Mouse (Mus musculus): ENCODE results near the gene BC005561. TPM values are rescaled to one million over a fixed set of nuclear protein-coding genes. Genes with fewer than 3 reads are reported as not detected.

Gene BC005561
- total RNA-seq, 4 experiments from 2014 or later: 2.7 to 3.5 (median 3.3) TPM

- peak; percentile 80 to 82 for DNase-seq (ENCODE audit: low spot score in 2 of 2)
Measured at GRCm38 (mm10) chr5:104571282-104571921, 63.2 kb downstream of the BC005561 start.

Other genes starting within 250 kb of the BC005561 start
- gene Ibsp, start 209.2 kb upstream of the BC005561 start, total RNA-seq (2022): not detected
- gene Mepe, start 183.0 kb upstream of the BC005561 start, total RNA-seq (2022): not detected
- gene Spp1, start 73.2 kb upstream of the BC005561 start, total RNA-seq (2022): 1 to 10 TPM in 3 of 4 experiments, under 1 TPM in 1; 0.75 to 4.6 (median 2.4) TPM
- gene Pkd2, start 48.9 kb upstream of the BC005561 start, total RNA-seq (2022): 1 to 10 TPM; 6.1 to 9.3 (median 7.6) TPM